Mouse (Mus musculus) thymus, postnatal 25 days (tissue): Measurements from ENCODE around the gene Hspg2.

Source experiments
- DNase-seq: peaks from one replicate; pipeline ENCODE4 v3.0.0; 2022

Gene Hspg2

GRCm38 (mm10) chr4:137481381-137482030 lies 12.9 kb downstream of the Hspg2 start:
- no peak for DNase-seq

- no peak for DNase-seq
Measured at GRCm38 (mm10) chr4:137483871-137484270, 15.3 kb downstream of the Hspg2 start.

GRCm38 (mm10) chr4:137484586-137484985 lies 16.0 kb downstream of the Hspg2 start:
- DNase-seq = no peak

- no peak for DNase-seq
Measured at GRCm38 (mm10) chr4:137485258-137485960, 16.8 kb downstream of the Hspg2 start.

- DNase-seq = no peak
Measured at GRCm38 (mm10) chr4:137486081-137487014, 17.8 kb downstream of the Hspg2 start.

- no peak for DNase-seq
Measured at GRCm38 (mm10) chr4:137487286-137488000, 18.9 kb downstream of the Hspg2 start.

- no peak for DNase-seq
Measured at GRCm38 (mm10) chr4:137488038-137488437, 19.5 kb downstream of the Hspg2 start.

- no peak for DNase-seq
Measured at GRCm38 (mm10) chr4:137488571-137489303, 20.2 kb downstream of the Hspg2 start.

GRCm38 (mm10) chr4:137489996-137490395 lies 21.4 kb downstream of the Hspg2 start:
- no peak for DNase-seq

GRCm38 (mm10) chr4:137492563-137492962 lies 24.0 kb downstream of the Hspg2 start:
- DNase-seq = no peak

GRCm38 (mm10) chr4:137493187-137493586 lies 24.6 kb downstream of the Hspg2 start:
- no peak for DNase-seq

GRCm38 (mm10) chr4:137494751-137495500 lies 26.4 kb downstream of the Hspg2 start:
- DNase-seq = no peak

GRCm38 (mm10) chr4:137495501-137496100 lies 27.0 kb downstream of the Hspg2 start:
- no peak for DNase-seq

- DNase-seq = no peak
Measured at GRCm38 (mm10) chr4:137497367-137497766, 28.8 kb downstream of the Hspg2 start.

- DNase-seq = no peak
Measured at GRCm38 (mm10) chr4:137497892-137498722, 29.5 kb downstream of the Hspg2 start.

GRCm38 (mm10) chr4:137498882-137499583 lies 30.5 kb downstream of the Hspg2 start:
- DNase-seq = no peak

GRCm38 (mm10) chr4:137500149-137500548 lies 31.6 kb downstream of the Hspg2 start:
- DNase-seq = no peak

- no peak for DNase-seq
Measured at GRCm38 (mm10) chr4:137500953-137501352, 32.4 kb downstream of the Hspg2 start.

- DNase-seq = no peak
Measured at GRCm38 (mm10) chr4:137502183-137502582, 33.6 kb downstream of the Hspg2 start.
